Mouse (Mus musculus): ENCODE measurements around the gene Thap2. TPM values are rescaled to one million over a fixed set of nuclear protein-coding genes. Genes with fewer than 3 reads are reported as not detected.

The Thap2 gene
- 20.8 and 26.2 TPM in 2 replicates for polyA plus RNA-seq (2015; fragmentation: Nextera tagmentation; extraction: Ambion mirVana)

DNA sequence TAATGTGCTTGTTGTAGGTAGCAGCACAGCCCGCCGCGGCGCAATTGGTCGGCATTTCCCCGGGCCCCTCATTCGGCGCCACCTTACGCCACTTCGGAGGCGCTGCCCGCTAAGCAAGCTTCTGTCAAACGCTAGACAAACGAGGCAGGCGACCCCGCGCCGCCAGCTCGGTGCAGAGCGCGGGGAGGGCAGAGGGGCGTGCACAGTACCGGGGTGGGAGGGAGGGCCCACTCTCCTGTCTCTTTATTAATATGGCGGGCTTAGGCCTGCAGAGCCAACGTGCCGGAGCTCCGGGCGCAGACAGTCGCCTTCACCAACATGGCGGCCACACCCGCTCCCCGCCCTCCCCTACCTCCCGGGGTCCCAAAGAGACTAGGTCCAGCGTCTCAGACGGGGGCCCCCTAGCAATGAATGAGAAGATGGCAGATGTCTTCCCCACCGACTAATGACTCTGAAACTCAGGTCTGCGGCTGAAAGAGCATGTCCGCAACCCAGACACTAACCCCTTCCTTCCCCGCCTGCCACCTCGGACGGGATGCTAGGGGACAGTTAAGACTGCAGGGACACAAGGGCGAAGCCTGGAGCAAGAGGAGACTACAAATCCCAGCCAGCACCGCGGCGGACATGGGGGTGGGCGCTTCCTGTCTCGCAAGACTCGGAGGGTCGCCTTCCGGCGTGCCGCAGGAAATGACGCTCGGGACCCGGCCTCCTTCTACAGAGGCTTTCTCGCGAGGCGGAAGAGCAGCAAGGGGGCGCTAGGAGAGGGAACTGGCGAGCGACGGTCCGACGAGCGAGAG is at the start of gene Thap2, which contains the start of gene Zfc3h1:
Gene Thap2 (minus strand): TSS at position 223 of the 797 bp plus-strand sequence.
Gene Zfc3h1 (plus strand): TSS at position 739 of the 797 bp plus-strand sequence.
- peaks cover 45% of the 10 kb centered on the region for H3K4me1 ChIP-seq (replicated peaks)
- H3K27me3 ChIP-seq = no peaks in the 10 kb centered on the region
- H3K9me3 ChIP-seq = no peaks in the 10 kb centered on the region
- H3K27ac ChIP-seq (replicated peaks) = peak within 1 kb of the TSS; percentile 99
- peak within 1 kb of the TSS; percentile 68 for H3K4me2 ChIP-seq
- H3K4me3 ChIP-seq = peak within 1 kb of the TSS; percentile 98
- H3K9ac ChIP-seq = peak within 1 kb of the TSS; percentile 95
- H3K36me3 ChIP-seq = peaks cover 3% of the 10 kb centered on the region; the same call in 1 of the 2 replicates
- under 1% methylated on average over 58 of the region's 65 CpGs for WGBS
- ATAC-seq (ENCODE audit: low FRiP score, low read depth) = peak; percentile 99

DNA sequence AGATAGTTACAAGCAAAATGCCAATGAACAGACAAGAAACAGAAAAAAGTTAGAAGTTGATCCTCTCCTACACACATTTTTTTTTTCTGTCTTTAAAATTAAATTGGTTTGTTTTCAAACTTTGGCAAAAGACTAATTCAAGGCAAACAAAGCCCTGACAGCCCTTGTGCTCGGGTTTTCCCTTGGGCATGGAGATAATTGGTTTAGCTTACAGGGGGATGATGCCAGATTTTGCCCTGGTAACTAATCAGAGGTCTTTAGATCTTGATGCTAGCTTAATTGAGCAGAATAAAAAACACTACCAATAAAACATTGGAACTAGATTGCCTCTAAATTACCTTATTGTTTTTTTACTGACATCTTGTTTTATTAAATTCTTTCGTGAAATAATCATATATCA is 41.1 kb upstream of the Thap2 start:
- 47% methylated on average over 2 of the region's 2 CpGs for WGBS
- Histone ChIP-seq H3K9ac (no peak overlapping the region), H3K4me1 (replicated peaks) (no peaks in the 10 kb centered on the region), H3K36me3 (peaks cover 56% of the 10 kb centered on the region), H3K4me3 (no peak overlapping the region), H3K27me3 (no peaks in the 10 kb centered on the region), H3K27ac (replicated peaks) (no peak overlapping the region), H3K4me2 (no peak overlapping the region), H3K9me3 (no peaks in the 10 kb centered on the region)
- no peak for ATAC-seq (ENCODE audit: low FRiP score, low read depth)

GRCm38 (mm10) chr10:115421976-115422375 is 37.7 kb upstream of the Thap2 start:
- 81% methylated on average over 4 of the region's 4 CpGs for WGBS
- Histone ChIP-seq H3K36me3 (peaks cover 51% of the 10 kb centered on the region), H3K27me3 (no peaks in the 10 kb centered on the region), H3K4me3 (no peak overlapping the region), H3K4me1 (replicated peaks) (no peaks in the 10 kb centered on the region), H3K27ac (replicated peaks) (no peak overlapping the region), H3K9me3 (no peaks in the 10 kb centered on the region), H3K4me2 (no peak overlapping the region), H3K9ac (no peak overlapping the region)
- ATAC-seq (ENCODE audit: low FRiP score, low read depth) = no peak

DNA sequence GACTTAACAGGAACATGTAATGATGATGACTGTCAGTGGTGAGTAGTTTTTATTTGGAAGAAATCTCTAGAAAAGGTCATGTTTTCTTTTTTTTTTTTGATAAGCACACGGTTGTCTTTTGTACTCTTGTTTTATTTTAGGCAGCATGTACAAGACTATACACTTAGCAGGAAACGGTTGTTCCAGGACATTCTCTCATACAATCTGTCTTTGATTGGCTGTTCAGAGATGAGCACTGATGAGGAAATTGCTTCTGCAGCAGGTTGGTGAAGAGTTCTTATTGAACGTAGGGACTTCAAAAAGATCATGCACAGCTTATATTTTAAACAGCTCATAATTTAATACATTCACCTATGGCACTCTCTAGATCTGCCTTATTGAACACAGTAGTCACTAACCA is 29.8 kb upstream of the Thap2 start:
- H3K4me2 ChIP-seq = no peak overlapping the region
- H3K4me3 ChIP-seq = no peak overlapping the region
- H3K4me1 ChIP-seq (replicated peaks) = no peaks in the 10 kb centered on the region
- no peak for ATAC-seq (ENCODE audit: low FRiP score, low read depth)
- H3K27ac ChIP-seq (replicated peaks) = no peak overlapping the region
- peaks cover 77% of the 10 kb centered on the region for H3K36me3 ChIP-seq
- no peak overlapping the region for H3K9ac ChIP-seq
- no peaks in the 10 kb centered on the region for H3K9me3 ChIP-seq
- H3K27me3 ChIP-seq = no peaks in the 10 kb centered on the region
- WGBS = 89% methylated on average over 3 of the region's 3 CpGs

GRCm38 (mm10) chr10:115413496-115413895 is 29.3 kb upstream of the Thap2 start:
- Histone ChIP-seq H3K27me3 (no peaks in the 10 kb centered on the region), H3K4me2 (no peak overlapping the region), H3K9me3 (no peaks in the 10 kb centered on the region), H3K4me1 (replicated peaks) (no peaks in the 10 kb centered on the region), H3K36me3 (peaks cover 76% of the 10 kb centered on the region), H3K4me3 (no peak overlapping the region), H3K27ac (replicated peaks) (no peak overlapping the region), H3K9ac (no peak overlapping the region)
- 93% methylated on average over 2 of the region's 2 CpGs for WGBS
- ATAC-seq (ENCODE audit: low FRiP score, low read depth) = no peak

DNA sequence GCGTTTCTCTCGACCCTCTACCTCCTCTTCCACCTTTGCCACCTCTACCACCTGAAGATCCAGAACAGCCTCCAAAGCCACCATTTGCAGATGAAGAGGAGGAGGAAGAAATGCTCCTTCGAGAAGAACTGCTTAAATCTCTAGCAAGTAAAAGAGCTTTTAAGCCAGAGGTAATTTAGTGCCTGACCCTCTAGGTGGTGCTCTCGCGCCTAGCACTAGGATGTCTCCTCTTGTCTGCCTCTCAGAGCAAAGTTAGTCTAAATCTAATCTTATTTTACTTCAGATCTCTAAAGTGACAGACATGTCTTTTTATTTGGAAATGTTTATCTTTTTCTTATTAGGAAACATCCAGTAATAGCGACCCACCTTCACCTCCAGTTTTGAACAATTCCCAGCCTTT is 22.1 kb upstream of the Thap2 start:
- WGBS = 72% methylated on average over 6 of the region's 6 CpGs
- no peak overlapping the region for H3K4me2 ChIP-seq
- no peaks in the 10 kb centered on the region for H3K9me3 ChIP-seq
- H3K36me3 ChIP-seq = peaks cover 63% of the 10 kb centered on the region
- H3K9ac ChIP-seq = no peak overlapping the region
- no peak overlapping the region for H3K27ac ChIP-seq (replicated peaks)
- no peaks in the 10 kb centered on the region for H3K4me1 ChIP-seq (replicated peaks)
- no peaks in the 10 kb centered on the region for H3K27me3 ChIP-seq
- no peak for ATAC-seq (ENCODE audit: low FRiP score, low read depth)
- no peak overlapping the region for H3K4me3 ChIP-seq

DNA sequence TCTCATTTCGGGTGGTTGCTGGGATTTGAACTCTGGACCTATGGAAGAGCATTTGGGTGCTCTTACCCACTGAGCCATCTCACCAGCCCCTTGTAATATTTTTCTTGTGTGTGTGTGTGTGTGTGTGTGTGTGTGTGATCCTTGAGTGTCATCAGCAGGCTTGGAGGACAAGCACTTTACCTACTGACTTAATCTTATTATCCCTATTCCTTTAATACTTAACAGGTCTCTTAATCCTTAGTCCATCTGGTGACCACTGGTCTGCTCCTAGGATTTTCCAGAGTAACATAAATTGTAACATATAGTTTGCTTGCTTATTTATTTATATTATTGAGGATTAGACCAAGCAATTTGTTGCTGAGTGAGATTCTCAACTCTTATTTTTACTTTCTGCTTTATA is 7.7 kb upstream of the Thap2 start:
- H3K9me3 ChIP-seq = no peaks in the 10 kb centered on the region
- H3K27me3 ChIP-seq = no peaks in the 10 kb centered on the region
- no peak overlapping the region for H3K27ac ChIP-seq (replicated peaks)
- peaks cover 25% of the 10 kb centered on the region for H3K36me3 ChIP-seq
- WGBS = 100% methylated on average over 1 of the region's 1 CpGs
- H3K9ac ChIP-seq = no peak overlapping the region
- H3K4me3 ChIP-seq = no peak overlapping the region
- ATAC-seq (ENCODE audit: low FRiP score, low read depth) = no peak
- H3K4me2 ChIP-seq = no peak overlapping the region
- peaks cover 40% of the 10 kb centered on the region for H3K4me1 ChIP-seq (replicated peaks)

DNA sequence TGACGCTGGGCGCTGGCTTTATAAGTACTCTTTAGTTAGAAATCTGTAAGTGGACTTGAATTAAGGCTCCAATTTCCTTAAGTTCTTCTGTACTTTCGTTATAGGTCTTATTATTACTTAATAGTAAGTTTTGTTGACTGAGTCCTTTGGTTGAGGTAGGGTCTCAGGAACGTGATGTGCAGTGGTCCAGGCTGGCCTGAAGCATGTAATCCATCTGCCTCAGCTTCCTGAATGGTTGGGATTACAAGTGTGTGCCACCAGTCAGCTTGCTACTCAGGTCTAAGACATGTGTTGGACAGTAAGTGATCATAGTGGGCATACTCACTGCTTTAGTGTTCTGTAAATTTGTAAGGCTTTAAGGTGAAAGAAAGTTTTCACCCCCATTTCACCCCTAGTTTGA is 6.8 kb upstream of the Thap2 start:
- 95% methylated on average over 4 of the region's 4 CpGs for WGBS
- ATAC-seq (ENCODE audit: low FRiP score, low read depth) = no peak

GRCm38 (mm10) chr10:115387891-115388290 is 3.6 kb upstream of the Thap2 start:
- no peak for ATAC-seq (ENCODE audit: low FRiP score, low read depth)
- H3K36me3 ChIP-seq = peaks cover 14% of the 10 kb centered on the region
- no peak overlapping the region for H3K4me3 ChIP-seq
- H3K4me2 ChIP-seq = peak overlapping the region; percentile 68
- no peaks in the 10 kb centered on the region for H3K27me3 ChIP-seq
- H3K27ac ChIP-seq (replicated peaks) = no peak overlapping the region
- H3K9ac ChIP-seq = no peak overlapping the region
- no peaks in the 10 kb centered on the region for H3K9me3 ChIP-seq
- peaks cover 46% of the 10 kb centered on the region for H3K4me1 ChIP-seq (replicated peaks)
- WGBS = 81% methylated on average over 3 of the region's 3 CpGs

More for the DNA sequence above, 6.8 kb upstream of the Thap2 start:
- Histone ChIP-seq H3K9me3 (no peaks in the 10 kb centered on the region), H3K4me3 (no peak overlapping the region), H3K4me1 (replicated peaks) (peaks cover 43% of the 10 kb centered on the region), H3K4me2 (no peak overlapping the region), H3K27ac (replicated peaks) (no peak overlapping the region), H3K36me3 (peaks cover 25% of the 10 kb centered on the region), H3K9ac (no peak overlapping the region), H3K27me3 (no peaks in the 10 kb centered on the region)

DNA sequence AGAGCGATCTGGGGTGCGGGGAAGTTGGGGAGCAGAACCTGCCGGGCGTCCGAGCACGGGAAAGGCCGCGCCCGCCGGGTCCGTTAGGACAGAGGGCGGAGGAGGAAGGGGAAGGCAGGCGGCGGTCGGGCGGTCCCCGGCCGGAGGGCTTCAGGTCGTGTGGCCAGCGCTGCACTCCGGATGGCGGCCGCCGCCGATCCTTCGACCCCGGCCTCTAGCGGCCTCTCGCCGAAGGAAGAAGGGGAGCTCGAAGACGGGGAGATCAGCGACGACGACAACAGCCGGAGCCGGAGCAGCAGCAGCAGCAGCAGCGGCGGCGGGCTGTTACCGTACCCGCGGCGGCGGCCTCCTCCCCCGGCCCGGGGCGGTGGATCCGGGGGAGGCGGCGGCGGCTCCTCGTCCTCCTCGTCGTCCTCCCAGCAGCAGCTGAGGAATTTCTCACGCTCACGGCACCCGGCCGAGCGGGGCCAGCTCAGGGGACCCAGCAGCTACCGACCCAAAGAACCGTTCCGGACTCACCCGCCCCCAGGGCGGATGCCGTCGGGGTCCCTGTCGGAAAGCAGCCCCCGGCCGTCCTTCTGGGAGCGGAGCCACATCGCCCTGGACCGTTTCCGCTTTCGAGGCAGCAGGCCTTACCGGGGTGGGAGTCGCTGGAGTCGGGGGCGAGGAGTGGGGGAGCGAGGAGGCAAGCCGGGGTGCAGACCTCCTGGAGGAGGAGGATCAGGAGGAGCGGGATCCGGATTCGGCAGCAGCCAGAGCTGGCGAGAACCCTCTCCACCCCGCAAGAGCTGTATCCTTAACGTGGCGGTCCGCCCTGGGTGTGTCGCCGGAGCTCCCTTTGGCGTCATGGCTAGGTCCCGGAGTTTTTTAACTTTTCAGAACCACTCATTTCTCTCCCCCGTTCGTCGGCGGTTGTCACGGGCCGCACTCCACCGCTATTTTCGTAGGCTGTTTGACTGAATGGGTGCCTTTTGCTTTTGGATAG is 1.1 kb upstream of the Thap2 start:
- H3K27me3 ChIP-seq = no peaks in the 10 kb centered on the region
- peak overlapping the region; percentile 98 for H3K4me3 ChIP-seq
- H3K4me1 ChIP-seq (replicated peaks) = peaks cover 45% of the 10 kb centered on the region
- H3K27ac ChIP-seq (replicated peaks) = peak overlapping the region; percentile 99
- H3K36me3 ChIP-seq = peaks cover 6% of the 10 kb centered on the region
- H3K9me3 ChIP-seq = no peaks in the 10 kb centered on the region
- WGBS = under 1% methylated on average over 92 of the region's 101 CpGs
- H3K9ac ChIP-seq = peak overlapping the region; percentile 95
- ATAC-seq (ENCODE audit: low FRiP score, low read depth) = no peak
- peak overlapping the region; percentile 68 for H3K4me2 ChIP-seq

- under 1% methylated on average over 15 of the region's 15 CpGs for WGBS
- no peaks in the 10 kb centered on the region for H3K27me3 ChIP-seq
- peak overlapping the region; percentile 98 for H3K4me3 ChIP-seq
- no peak for ATAC-seq (ENCODE audit: low FRiP score, low read depth)
- peak overlapping the region; percentile 99 for H3K27ac ChIP-seq (replicated peaks)
- H3K4me2 ChIP-seq = peak overlapping the region; percentile 66
- peak overlapping the region; percentile 80 for H3K9ac ChIP-seq
- no peaks in the 10 kb centered on the region for H3K9me3 ChIP-seq
- H3K36me3 ChIP-seq = no peaks in the 10 kb centered on the region
- H3K4me1 ChIP-seq (replicated peaks) = peaks cover 39% of the 10 kb centered on the region
Measured at GRCm38 (mm10) chr10:115383644-115384220, 511 bp downstream of the Thap2 start.
